Mouse (Mus musculus) C2C12 (cell line): ENCODE measurements around the gene Naa15.
"Not testable (repeated sequence)": the region's sequence is repeated elsewhere in the genome, so short reads cannot be mapped to it uniquely, and the experiment has no call there.

Source experiments
- CEBPB ChIP-seq: IDR thresholded peaks from one replicate; pipeline ENCODE4 v1.6.1; 2011; ENCODE audit warnings: low read depth, mild to moderate bottlenecking, control low read depth, moderate library complexity
- CTCF ChIP-seq: IDR thresholded peaks from one replicate; pipeline ENCODE4 v1.5.1; 2011; ENCODE audit not compliant: control insufficient read depth, insufficient read depth, insufficient read length
- FOSL1 ChIP-seq: IDR thresholded peaks from one replicate; pipeline ENCODE4 v1.8.0; 2011; ENCODE audit warnings: mild to moderate bottlenecking, low read length; ENCODE audit not compliant: poor library complexity, insufficient read depth, severe bottlenecking
- MAX ChIP-seq: IDR thresholded peaks from one replicate; pipeline ENCODE4 v1.6.1; 2011; ENCODE audit warnings: mild to moderate bottlenecking, control low read depth
- MYOD1 ChIP-seq: IDR thresholded peaks from one replicate; pipeline ENCODE4 v1.6.1; 2011; ENCODE audit warnings: low read depth; ENCODE audit not compliant: control insufficient read depth, insufficient read length
- MYOG ChIP-seq: IDR thresholded peaks from one replicate; pipeline ENCODE4 v1.6.1; 2011; ENCODE audit not compliant: control insufficient read depth, insufficient read length; ENCODE audit errors: extremely low read depth
- USF1 ChIP-seq: IDR thresholded peaks from one replicate; pipeline ENCODE4 v1.6.1; 2011; ENCODE audit warnings: low read depth, mild to moderate bottlenecking, control low read depth, moderate library complexity

- not testable (repeated sequence) for TF ChIP-seq MAX, CTCF, MYOD1, FOSL1, MYOG, USF1, CEBPB
Observed at GRCm38 (mm10) chr3:51434364-51434763, 19.4 kb downstream of the Naa15 start.
